19 mouse cellular contexts compared by ENCODE assay signal in genomic region chr10:18214124-18214523, GRCm38 (mm10). TPM values are rescaled to one million over a fixed set of nuclear protein-coding genes. Genes with fewer than 3 reads are reported as not detected.
DNase-seq lines count a peak whose midpoint lies in the region; ATAC-seq and TF ChIP-seq lines count a peak whose summit lies in the region.
"Had no signal": no experiment of that assay in that cellular context is flagged by ENCODE, and none has a peak within 500 bp of the region (broad histone marks: within the 10 kb centered on the region; RNA-seq: fewer than 3 reads in every experiment).

No protein-coding gene starts in this region.

- 80% methylated on average over 5 of the region's 5 CpGs for WGBS in kidney, postnatal 0 days
- 77% methylated on average over 5 of the region's 5 CpGs for WGBS in kidney, embryonic 15.5 days
- 71% methylated on average over 5 of the region's 5 CpGs for WGBS in lung, embryonic 14.5 days
- WGBS in stomach, embryonic 16.5 days: 57% methylated on average over 5 of the region's 5 CpGs

- H3K9ac ChIP-seq in kidney, postnatal 0 days (ENCODE audit: low read depth, low read length): no peak overlapping the region
- H3K9ac ChIP-seq in kidney, embryonic 15.5 days: no peak overlapping the region
- no peak overlapping the region for H3K9ac ChIP-seq in lung, embryonic 14.5 days
- peak overlapping the region; percentile 11; the same call in 1 of the 2 replicates for H3K9ac ChIP-seq in ES-Bruce4 (ENCODE audit: low read depth, poor library complexity, severe bottlenecking)
- no peak overlapping the region for H3K9ac ChIP-seq in stomach, embryonic 16.5 days (ENCODE audit: low read length)
- H3K9ac ChIP-seq: heart, embryonic 12.5 days; hindbrain, embryonic 14.5 days had no signal

- no peak for TF ChIP-seq EP300 in ES-Bruce4 (IDR thresholded peaks at IDR 0.05; ENCODE audit: insufficient read depth, low read depth, low read length)

- peak; percentile 57 for DNase-seq in kidney, postnatal 0 days (ENCODE audit: low spot score)
- peak; percentile 34 for DNase-seq in lung, embryonic 14.5 days
- no peak for DNase-seq in lung, postnatal 36 days
- no peak for DNase-seq in frontal cortex, postnatal 25 days (ENCODE audit: low spot score in 2 of 2)
- DNase-seq in retina, postnatal 1 day: no peak
- DNase-seq: adrenal gland, adult 8-10 months; adrenal gland, postnatal 36 days; cerebellum, adult 2 months; cerebellum, postnatal 10 days; gastrocnemius, postnatal 25 days had no signal

- H3K9me3 ChIP-seq in kidney, postnatal 0 days (replicated peaks; ENCODE audit: low read length): no peaks in the 10 kb centered on the region
- no peaks in the 10 kb centered on the region for H3K9me3 ChIP-seq in kidney, embryonic 15.5 days (replicated peaks)
- no peaks in the 10 kb centered on the region for H3K9me3 ChIP-seq in lung, embryonic 14.5 days (ENCODE audit: low read depth, low read length)
- no peaks in the 10 kb centered on the region for H3K9me3 ChIP-seq in ES-Bruce4 (replicated peaks; ENCODE audit: control insufficient read depth, insufficient read depth, low read length, poor library complexity, severe bottlenecking)
- no peaks in the 10 kb centered on the region for H3K9me3 ChIP-seq in stomach, embryonic 16.5 days (replicated peaks; ENCODE audit: control insufficient read depth, low read length)
- H3K9me3 ChIP-seq: embryonic facial prominence, embryonic 10.5 days; G1E; heart, embryonic 12.5 days; hindbrain, embryonic 10.5 days had no signal

- TF ChIP-seq POLR2A in ES-Bruce4 (IDR thresholded peaks at IDR 0.05; ENCODE audit: insufficient read depth, low read length): no peak

- no peaks in the 10 kb centered on the region for H3K27me3 ChIP-seq in kidney, postnatal 0 days (ENCODE audit: insufficient read depth, low read length)
- H3K27me3 ChIP-seq in kidney, embryonic 15.5 days: no peaks in the 10 kb centered on the region
- H3K27me3 ChIP-seq in lung, embryonic 14.5 days (ENCODE audit: insufficient read depth, low read length): no peaks in the 10 kb centered on the region
- H3K27me3 ChIP-seq in ES-Bruce4 (ENCODE audit: control insufficient read depth, insufficient read depth, low read length, poor library complexity, severe bottlenecking): no peaks in the 10 kb centered on the region
- H3K27me3 ChIP-seq in stomach, embryonic 16.5 days (ENCODE audit: control insufficient read depth, insufficient read depth, low read length): no peaks in the 10 kb centered on the region
- H3K27me3 ChIP-seq: heart, embryonic 12.5 days had no signal

- H3K4me2 ChIP-seq in kidney, postnatal 0 days (ENCODE audit: low read length): no peak overlapping the region
- H3K4me2 ChIP-seq in kidney, embryonic 15.5 days: no peak overlapping the region
- H3K4me2 ChIP-seq in lung, embryonic 14.5 days: no peak overlapping the region
- 0 out of 2 replicates have a peak overlapping the region, but pooled peaks have one; percentile 19 for H3K4me2 ChIP-seq in stomach, embryonic 16.5 days (ENCODE audit: low read depth, low read length)
- H3K4me2 ChIP-seq: heart, embryonic 12.5 days; hindbrain, embryonic 14.5 days had no signal

- no peaks in the 10 kb centered on the region for H3K4me1 ChIP-seq in kidney, postnatal 0 days (replicated peaks; ENCODE audit: insufficient read depth, low read length)
- H3K4me1 ChIP-seq in kidney, embryonic 15.5 days: peaks cover 6% of the 10 kb centered on the region
- no peaks in the 10 kb centered on the region for H3K4me1 ChIP-seq in lung, embryonic 14.5 days (ENCODE audit: insufficient read depth)
- H3K4me1 ChIP-seq in ES-Bruce4 (ENCODE audit: control insufficient read depth, insufficient read depth, low read length): no peaks in the 10 kb centered on the region
- 0 out of 2 replicates have a peak, but pooled peaks cover 7% of the 10 kb centered on the region for H3K4me1 ChIP-seq in stomach, embryonic 16.5 days (ENCODE audit: control insufficient read depth, insufficient read depth, low read length)

- no peak for TF ChIP-seq CTCF in kidney, postnatal 0 days (IDR thresholded peaks at IDR 0.05; ENCODE audit: low read depth)
- TF ChIP-seq CTCF in lung, embryonic 14.5 days (IDR thresholded peaks at IDR 0.05; ENCODE audit: low read depth): no peak
- TF ChIP-seq CTCF in ES-Bruce4 (IDR thresholded peaks at IDR 0.05; ENCODE audit: low read depth, low read length): no peak

- no peak for ATAC-seq in kidney, postnatal 0 days (replicated peaks; ENCODE audit: low FRiP score, low read depth)
- ATAC-seq in kidney, embryonic 15.5 days (replicated peaks; ENCODE audit: low FRiP score): no peak
- no peak for ATAC-seq in lung, embryonic 14.5 days (ENCODE audit: insufficient read depth)
- ATAC-seq in stomach, embryonic 16.5 days (ENCODE audit: insufficient read depth, low FRiP score): peak; percentile 51; the same call in 1 of the 2 replicates
- ATAC-seq: forebrain, embryonic 14.5 days had no signal

- H3K27ac ChIP-seq in kidney, postnatal 0 days: no peak overlapping the region
- H3K27ac ChIP-seq in kidney, embryonic 15.5 days: no peak overlapping the region
- H3K27ac ChIP-seq in lung, embryonic 14.5 days (ENCODE audit: low read depth): no peak overlapping the region
- H3K27ac ChIP-seq in ES-Bruce4 (ENCODE audit: insufficient read depth, low read length): no peak overlapping the region
- H3K27ac ChIP-seq in stomach, embryonic 16.5 days (ENCODE audit: low read length): no peak overlapping the region
- H3K27ac ChIP-seq: embryonic facial prominence, embryonic 10.5 days; hindbrain, embryonic 10.5 days; hindbrain, embryonic 14.5 days had no signal

- no peaks in the 10 kb centered on the region for H3K36me3 ChIP-seq in kidney, postnatal 0 days (ENCODE audit: insufficient read depth, low read length)
- H3K36me3 ChIP-seq in kidney, embryonic 15.5 days: no peaks in the 10 kb centered on the region
- no peaks in the 10 kb centered on the region for H3K36me3 ChIP-seq in lung, embryonic 14.5 days (ENCODE audit: insufficient read depth)
- no peaks in the 10 kb centered on the region for H3K36me3 ChIP-seq in ES-Bruce4 (ENCODE audit: control insufficient read depth, insufficient read depth, low read length, poor library complexity, severe bottlenecking)
- no peaks in the 10 kb centered on the region for H3K36me3 ChIP-seq in stomach, embryonic 16.5 days (ENCODE audit: control insufficient read depth, insufficient read depth, low read length)
- H3K36me3 ChIP-seq: embryonic facial prominence, embryonic 10.5 days; G1E; hindbrain, embryonic 10.5 days had no signal

- no peak overlapping the region for H3K4me3 ChIP-seq in kidney, postnatal 0 days (replicated peaks; ENCODE audit: low read depth, low read length)
- H3K4me3 ChIP-seq in kidney, embryonic 15.5 days (replicated peaks): no peak overlapping the region
- H3K4me3 ChIP-seq in lung, embryonic 14.5 days (ENCODE audit: low read depth, low read length): no peak overlapping the region
- peak overlapping the region; percentile 28 for H3K4me3 ChIP-seq in ES-Bruce4 (ENCODE audit: low read depth, low read length)
- no peak overlapping the region for H3K4me3 ChIP-seq in stomach, embryonic 16.5 days (replicated peaks; ENCODE audit: low read length)
- H3K4me3 ChIP-seq: embryonic facial prominence, embryonic 10.5 days; heart, embryonic 12.5 days; hindbrain, embryonic 10.5 days had no signal

RNA-seq across cellular contexts. Expression of gene Ect2l, which starts 3.4 kb away (rescaled TPM):
- polyA plus RNA-seq in kidney, postnatal 0 days (2015; fragmentation: Nextera tagmentation; extraction: Ambion mirVana): 0.17 and 0.19 TPM in 2 replicates
- 0.38 and 0.55 TPM in 2 replicates for polyA plus RNA-seq in kidney, embryonic 15.5 days (2015; fragmentation: Nextera tagmentation; extraction: Ambion mirVana)
- polyA plus RNA-seq in lung, embryonic 14.5 days (2014; fragmentation: Nextera tagmentation; extraction: Ambion mirVana): not detected in 2 replicates
- polyA plus RNA-seq in ES-Bruce4 (2011; ENCODE audit: insufficient read depth, insufficient read length, low read depth, missing spikeins): 0.52 and 1.5 TPM in 2 replicates
- 0.43 TPM in 1 of 2 replicates, not detected in the other for polyA plus RNA-seq in stomach, embryonic 16.5 days (2015; fragmentation: Nextera tagmentation; extraction: Ambion mirVana)
- polyA plus RNA-seq: G1E had no signal

RNA-seq across cellular contexts. Expression of gene Ccdc28a, which starts 20.7 kb away (rescaled TPM):
- polyA plus RNA-seq in kidney, postnatal 0 days (2015; fragmentation: Nextera tagmentation; extraction: Ambion mirVana): 16.5 and 19.3 TPM in 2 replicates
- 14.4 and 16.1 TPM in 2 replicates for polyA plus RNA-seq in kidney, embryonic 15.5 days (2015; fragmentation: Nextera tagmentation; extraction: Ambion mirVana)
- polyA plus RNA-seq in lung, embryonic 14.5 days (2014; fragmentation: Nextera tagmentation; extraction: Ambion mirVana): 6.7 and 9.2 TPM in 2 replicates
- 9.6 and 12.9 TPM in 2 replicates for polyA plus RNA-seq in ES-Bruce4 (2011; ENCODE audit: insufficient read depth, insufficient read length, low read depth, missing spikeins)
- 13.1 and 16.4 TPM in 2 replicates for polyA plus RNA-seq in stomach, embryonic 16.5 days (2015; fragmentation: Nextera tagmentation; extraction: Ambion mirVana)

Comparison
In these comparisons a context has a peak if more than half of its experiments do, and no peak if none do; other contexts are left out.
1. DNase-seq: peak in kidney, postnatal 0 days (single experiment) and lung, embryonic 14.5 days (single experiment); none in lung, postnatal 36 days (single experiment), frontal cortex, postnatal 25 days (0 of 2) and retina, postnatal 1 day (single experiment).